Comparison of ENCODE assay signal across 20 mouse cellular contexts in the genomic region with DNA sequence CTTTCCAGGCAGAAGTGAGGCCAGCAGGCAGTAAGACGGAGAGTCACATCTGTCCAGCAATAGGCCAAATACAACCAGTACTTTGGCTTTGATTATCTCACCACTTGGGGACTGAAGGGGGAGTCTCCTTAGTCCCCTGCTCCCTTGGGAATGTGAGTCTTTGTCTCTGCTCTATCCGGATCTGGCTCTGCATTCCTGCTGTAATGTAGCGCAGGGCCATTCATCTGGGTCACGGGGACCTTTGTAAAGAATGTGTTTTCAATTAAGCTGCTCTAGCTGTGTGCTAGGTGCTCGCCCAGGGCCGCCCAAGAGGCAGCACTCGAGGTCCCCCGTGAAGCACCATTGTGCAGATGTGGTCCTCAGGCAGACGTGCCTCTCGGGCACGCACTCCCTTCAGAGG. TPM values are rescaled to one million over a fixed set of nuclear protein-coding genes. Genes with fewer than 3 reads are reported as not detected.
DNase-seq lines count a peak whose midpoint lies in the region; ATAC-seq lines count a peak whose summit lies in the region.
"Had no signal": no experiment of that assay in that cellular context is flagged by ENCODE, and none has a peak within 500 bp of the region (broad histone marks: within the 10 kb centered on the region; RNA-seq: fewer than 3 reads in every experiment).

No protein-coding gene starts in this region.

- no peaks in the 10 kb centered on the region for H3K36me3 ChIP-seq in forebrain, embryonic 14.5 days (ENCODE audit: control insufficient read depth, insufficient read depth, low read length)
- H3K36me3 ChIP-seq in limb, embryonic 11.5 days (ENCODE audit: control insufficient read depth, insufficient read depth, low read length), result no peaks in the 10 kb centered on the region

- peak; percentile 23; the same call in 1 of the 2 replicates for ATAC-seq in forebrain, embryonic 14.5 days
- ATAC-seq in limb, embryonic 11.5 days (ENCODE audit: insufficient number of reproducible peaks, low FRiP score, low TSS enrichment, low read depth), result no peak
- ATAC-seq in megakaryocyte progenitor cell, adult 5-6 weeks (replicated peaks; ENCODE audit: poor library complexity), result no peak

- H3K9me3 ChIP-seq in forebrain, embryonic 14.5 days (replicated peaks; ENCODE audit: control insufficient read depth, low read length), result no peaks in the 10 kb centered on the region
- no peaks in the 10 kb centered on the region for H3K9me3 ChIP-seq in limb, embryonic 11.5 days (ENCODE audit: control insufficient read depth, low read length)

- no peak overlapping the region for H3K4me2 ChIP-seq in forebrain, embryonic 14.5 days (ENCODE audit: low read length)
- no peak overlapping the region for H3K4me2 ChIP-seq in limb, embryonic 11.5 days (ENCODE audit: low read depth, severe bottlenecking)

- intact Hi-C loops in gastrocnemius, postnatal 14 days (cut with DNase I; ENCODE audit: low total_unique reads), result no loop called here

- peak; percentile 27 for DNase-seq in R1 (ENCODE audit: low read depth, low spot score)
- peak; percentile 62 for DNase-seq in embryo, embryonic 10 days (ENCODE audit: low spot score)
- peak; percentile 36 for DNase-seq in forebrain, embryonic 14.5 days (ENCODE audit: low spot score)
- peak; percentile 49 for DNase-seq in limb, embryonic 11.5 days (ENCODE audit: low spot score)
- DNase-seq in gastrocnemius, postnatal 14 days, result no peak
- DNase-seq in thymus, postnatal 10 days (ENCODE audit: low spot score in 2 of 2), result no peak
- DNase-seq: cerebellum, adult 11-12 months; heart, adult 2 months; heart, postnatal 4 days; lung, postnatal 36 days; spleen, adult 18-20 months had no signal

- H3K27ac ChIP-seq in forebrain, embryonic 14.5 days (ENCODE audit: low read depth, low read length), result no peak overlapping the region
- no peak overlapping the region for H3K27ac ChIP-seq in limb, embryonic 11.5 days (replicated peaks; ENCODE audit: low read depth, low read length)
- H3K27ac ChIP-seq: heart, adult 2 months; layer of hippocampus, adult 2 months had no signal

- H3K9ac ChIP-seq in forebrain, embryonic 14.5 days (ENCODE audit: low read length), result no peak overlapping the region
- no peak overlapping the region for H3K9ac ChIP-seq in limb, embryonic 11.5 days (ENCODE audit: low read length)

- 12% methylated on average over 11 of the region's 11 CpGs for WGBS in forebrain, embryonic 14.5 days
- WGBS in limb, embryonic 11.5 days, result 14% methylated on average over 11 of the region's 11 CpGs

- H3K4me3 ChIP-seq in forebrain, embryonic 14.5 days (ENCODE audit: low read depth, low read length), result no peak overlapping the region
- no peak overlapping the region for H3K4me3 ChIP-seq in limb, embryonic 11.5 days (ENCODE audit: low read depth, low read length)
- H3K4me3 ChIP-seq: heart, adult 2 months; layer of hippocampus, adult 2 months; myocyte had no signal

- peaks cover 7% of the 10 kb centered on the region; the same call in 1 of the 2 replicates for H3K4me1 ChIP-seq in forebrain, embryonic 14.5 days (ENCODE audit: control insufficient read depth, insufficient read depth, low read length)
- H3K4me1 ChIP-seq in limb, embryonic 11.5 days (ENCODE audit: control insufficient read depth, insufficient read depth, low read length), result peaks cover 6% of the 10 kb centered on the region

- H3K27me3 ChIP-seq in forebrain, embryonic 14.5 days (replicated peaks; ENCODE audit: control insufficient read depth, insufficient read depth, low read length), result 0 out of 2 replicates have a peak, but pooled peaks cover 4% of the 10 kb centered on the region
- H3K27me3 ChIP-seq in limb, embryonic 11.5 days (ENCODE audit: control insufficient read depth, insufficient read depth, low read length), result no peaks in the 10 kb centered on the region

RNA-seq across cellular contexts. Expression of gene A230072I06Rik, which starts 44.6 kb away (rescaled TPM):
- polyA plus RNA-seq in forebrain, embryonic 14.5 days (2014; fragmentation: Nextera tagmentation; extraction: Ambion mirVana), result 0.27 TPM in 1 of 2 replicates, not detected in the other
- polyA plus RNA-seq in limb, embryonic 11.5 days (2014; fragmentation: Nextera tagmentation; extraction: Ambion mirVana), result not detected in 2 replicates
- not detected for total RNA-seq in gastrocnemius, postnatal 14 days (2021)
- total RNA-seq in megakaryocyte progenitor cell, adult 5-6 weeks (2015), result not detected in 2 replicates
- total RNA-seq in megakaryocyte progenitor cell, adult 5-6 weeks (2017), result 0.20 TPM in 1 of 2 replicates, not detected in the other
- total RNA-seq: adrenal gland, postnatal 4 days; gastrocnemius, adult 18-20 months; heart, adult 2 months; heart, postnatal 4 days; layer of hippocampus, adult 2 months; left cerebral cortex, postnatal 36 days had no signal
- polyA plus RNA-seq: heart, adult 2 months; kidney, embryonic 14.5 days; liver, embryonic 16.5 days; myocyte; urinary bladder, adult 2 months had no signal

Comparison
In these comparisons a context has a peak if more than half of its experiments do, and no peak if none do; other contexts are left out.
1. DNase-seq: peak in R1 (single experiment), embryo, embryonic 10 days (single experiment), forebrain, embryonic 14.5 days (single experiment) and limb, embryonic 11.5 days (single experiment); none in gastrocnemius, postnatal 14 days (single experiment) and thymus, postnatal 10 days (0 of 2).